Mouse (Mus musculus) embryonic facial prominence, embryonic 10.5 days (tissue): ENCODE measurements around the gene Mapk13. TPM values are rescaled to one million over a fixed set of nuclear protein-coding genes. Genes with fewer than 3 reads are reported as not detected.
"Not testable (repeated sequence)": the region's sequence is repeated elsewhere in the genome, so short reads cannot be mapped to it uniquely, and the experiment has no call there.

Experiments used
- DNase-seq: peaks from one replicate; pipeline ENCODE4 v3.0.0-alpha.2; 2017; ENCODE audit warnings: low spot score
- H3K27ac ChIP-seq: fragments of 300-500 bp; sonication (generic); replicated peaks from 2 replicates; pipeline ENCODE4 v1.5.1; 2016; ENCODE audit warnings: mild to moderate bottlenecking
- H3K27me3 ChIP-seq: fragments of 300-500 bp; sonication (generic); replicated peaks from 2 replicates; pipeline ENCODE4 v1.6.1; 2016; ENCODE audit warnings: low read depth, mild to moderate bottlenecking; ENCODE audit not compliant: poor library complexity, severe bottlenecking
- H3K36me3 ChIP-seq: fragments of 300-500 bp; sonication (generic); replicated peaks from 2 replicates; pipeline ENCODE4 v1.6.1; 2016; ENCODE audit warnings: mild to moderate bottlenecking, moderate library complexity
- H3K4me1 ChIP-seq: fragments of 300-500 bp; sonication (generic); 2 replicates; pipeline ENCODE4 v1.6.1; 2016
- H3K4me3 ChIP-seq: fragments of 300-500 bp; sonication (generic); 2 replicates; pipeline ENCODE4 v1.5.1; 2016; ENCODE audit warnings: mild to moderate bottlenecking, moderate library complexity
- H3K9me3 ChIP-seq: fragments of 300-500 bp; sonication (generic); 2 replicates; pipeline ENCODE4 v1.6.1; 2016; ENCODE audit warnings: mild to moderate bottlenecking
- WGBS: fragments of 180-500 bp; shearing (Covaris S2); methylation state at CpG from one replicate; pipeline ENCODE4 v1.1.7; 2016; 5-methylcytosine and 5-hydroxymethylcytosine counted together
- polyA plus RNA-seq: library from polyadenylated mRNA; unstranded; fragments of >200 nt; fragmentation: Nextera tagmentation; extraction: Ambion mirVana; gene quantifications from 2 replicates; pipeline ENCODE4 v1.2.1, GENCODE M21; 2016

Mapk13 gene
- polyA plus RNA-seq, 1 experiment from 2014 or later, result 19.4 TPM

GRCm38 (mm10) chr17:28756447-28756846, 12.7 kb upstream of the Mapk13 start:
- no peak overlapping the region for H3K4me3 ChIP-seq
- 69% methylated on average over 5 of the region's 5 CpGs for WGBS
- DNase-seq, result no peak
- H3K9me3 ChIP-seq, result no peaks in the 10 kb centered on the region
- 0 out of 2 replicates have a peak, but pooled peaks cover 4% of the 10 kb centered on the region for H3K4me1 ChIP-seq
- no peaks in the 10 kb centered on the region for H3K27me3 ChIP-seq
- no peak overlapping the region for H3K27ac ChIP-seq
- no peaks in the 10 kb centered on the region for H3K36me3 ChIP-seq

GRCm38 (mm10) chr17:28757470-28757869, 11.6 kb upstream of the Mapk13 start:
- DNase-seq, result no peak
- 80% methylated on average over 2 of the region's 2 CpGs for WGBS
- H3K27me3 ChIP-seq, result no peaks in the 10 kb centered on the region
- no peaks in the 10 kb centered on the region for H3K9me3 ChIP-seq
- H3K36me3 ChIP-seq, result no peaks in the 10 kb centered on the region
- H3K4me3 ChIP-seq, result no peak overlapping the region
- H3K27ac ChIP-seq, result no peak overlapping the region
- 0 out of 2 replicates have a peak, but pooled peaks cover 4% of the 10 kb centered on the region for H3K4me1 ChIP-seq

- H3K27ac ChIP-seq, result no peak overlapping the region
- 0 out of 2 replicates have a peak, but pooled peaks cover 4% of the 10 kb centered on the region for H3K4me1 ChIP-seq
- no peaks in the 10 kb centered on the region for H3K27me3 ChIP-seq
- H3K36me3 ChIP-seq, result no peaks in the 10 kb centered on the region
- no peaks in the 10 kb centered on the region for H3K9me3 ChIP-seq
- H3K4me3 ChIP-seq, result no peak overlapping the region
- no peak for DNase-seq
- 71% methylated on average over 8 of the region's 8 CpGs for WGBS
Observed at GRCm38 (mm10) chr17:28760736-28761312, 8.3 kb upstream of the Mapk13 start.

- Histone ChIP-seq H3K36me3 (no peaks in the 10 kb centered on the region), H3K27ac (no peak overlapping the region), H3K4me1 (0 out of 2 replicates have a peak, but pooled peaks cover 10% of the 10 kb centered on the region), H3K9me3 (no peaks in the 10 kb centered on the region), H3K27me3 (peaks cover 5% of the 10 kb centered on the region), H3K4me3 (no peak overlapping the region)
- peak; percentile 79 for DNase-seq
- WGBS, result 14% methylated on average over 3 of the region's 3 CpGs
Observed at GRCm38 (mm10) chr17:28761871-28762270, 7.2 kb upstream of the Mapk13 start.

GRCm38 (mm10) chr17:28766203-28766602, 2.9 kb upstream of the Mapk13 start:
- Histone ChIP-seq H3K27me3 (peaks cover 41% of the 10 kb centered on the region), H3K27ac (no peak overlapping the region), H3K36me3 (no peaks in the 10 kb centered on the region), H3K9me3 (no peaks in the 10 kb centered on the region), H3K4me3 (no peak overlapping the region), H3K4me1 (peaks cover 23% of the 10 kb centered on the region)
- WGBS, result 55% methylated on average over 3 of the region's 3 CpGs
- DNase-seq, result no peak

- Histone ChIP-seq H3K9me3 (no peaks in the 10 kb centered on the region), H3K27me3 (peaks cover 48% of the 10 kb centered on the region), H3K4me1 (peaks cover 23% of the 10 kb centered on the region), H3K36me3 (no peaks in the 10 kb centered on the region), H3K27ac (no peak overlapping the region), H3K4me3 (no peak overlapping the region)
- DNase-seq, result no peak
- 74% methylated on average over 11 of the region's 11 CpGs for WGBS
Observed at GRCm38 (mm10) chr17:28766781-28767515, 2.1 kb upstream of the Mapk13 start.

GRCm38 (mm10) chr17:28769875-28770421, 851 bp downstream of the Mapk13 start:
- DNase-seq, result no peak
- H3K27ac ChIP-seq, result peak overlapping the region; percentile 66; the same call in 1 of the 2 replicates
- H3K27me3 ChIP-seq, result peaks cover 54% of the 10 kb centered on the region
- 5% methylated on average over 24 of the region's 24 CpGs for WGBS
- no peaks in the 10 kb centered on the region for H3K36me3 ChIP-seq
- no peaks in the 10 kb centered on the region for H3K9me3 ChIP-seq
- H3K4me3 ChIP-seq, result peak overlapping the region; percentile 61
- H3K4me1 ChIP-seq, result peaks cover 23% of the 10 kb centered on the region

GRCm38 (mm10) chr17:28771289-28771688, 2.2 kb downstream of the Mapk13 start:
- Histone ChIP-seq H3K27ac (no peak overlapping the region), H3K27me3 (peaks cover 52% of the 10 kb centered on the region), H3K4me3 (no peak overlapping the region), H3K4me1 (peaks cover 20% of the 10 kb centered on the region), H3K9me3 (no peaks in the 10 kb centered on the region), H3K36me3 (peaks cover 4% of the 10 kb centered on the region; the same call in 1 of the 2 replicates)
- DNase-seq, result no peak
- WGBS, result 88% methylated on average over 5 of the region's 5 CpGs

- not testable (repeated sequence) for DNase-seq, H3K9me3 ChIP-seq, H3K4me3 ChIP-seq, H3K36me3 ChIP-seq, H3K27ac ChIP-seq
- WGBS, result 95% methylated on average over 9 of the region's 9 CpGs
- peaks cover 32% of the 10 kb centered on the region for H3K27me3 ChIP-seq
- H3K4me1 ChIP-seq, result peaks cover 12% of the 10 kb centered on the region
Observed at GRCm38 (mm10) chr17:28774303-28774702, 5.2 kb downstream of the Mapk13 start.

GRCm38 (mm10) chr17:28775161-28775560, 6.1 kb downstream of the Mapk13 start:
- Histone ChIP-seq H3K27ac (no peak overlapping the region), H3K4me3 (no peak overlapping the region), H3K36me3 (peaks cover 4% of the 10 kb centered on the region; the same call in 1 of the 2 replicates), H3K27me3 (peaks cover 23% of the 10 kb centered on the region), H3K4me1 (peaks cover 3% of the 10 kb centered on the region), H3K9me3 (no peaks in the 10 kb centered on the region)
- no peak for DNase-seq
- WGBS, result 88% methylated on average over 4 of the region's 4 CpGs

GRCm38 (mm10) chr17:28776817-28777216, 7.7 kb downstream of the Mapk13 start:
- peaks cover 10% of the 10 kb centered on the region for H3K4me1 ChIP-seq
- 0 out of 2 replicates have a peak overlapping the region, but pooled peaks have one; percentile 37 for H3K27ac ChIP-seq
- peaks cover 7% of the 10 kb centered on the region for H3K27me3 ChIP-seq
- DNase-seq, result no peak
- no peaks in the 10 kb centered on the region for H3K9me3 ChIP-seq
- WGBS, result 90% methylated on average over 3 of the region's 3 CpGs
- peaks cover 4% of the 10 kb centered on the region; the same call in 1 of the 2 replicates for H3K36me3 ChIP-seq
- H3K4me3 ChIP-seq, result no peak overlapping the region

- Histone ChIP-seq H3K9me3 (no peaks in the 10 kb centered on the region), H3K36me3 (peaks cover 4% of the 10 kb centered on the region; the same call in 1 of the 2 replicates), H3K27me3 (peaks cover under 1% of the 10 kb centered on the region; the same call in 1 of the 2 replicates), H3K27ac (0 out of 2 replicates have a peak overlapping the region, but pooled peaks have one; percentile 37), H3K4me1 (peaks cover 10% of the 10 kb centered on the region), H3K4me3 (no peak overlapping the region)
- no peak for DNase-seq
- WGBS, result 89% methylated on average over 16 of the region's 16 CpGs
Observed at GRCm38 (mm10) chr17:28777231-28778005, 8.3 kb downstream of the Mapk13 start.
